Mouse (Mus musculus) bone marrow macrophage, adult 2 months (primary cell): ENCODE measurements around the gene Sptbn1. TPM values are rescaled to one million over a fixed set of nuclear protein-coding genes. Genes with fewer than 3 reads are reported as not detected.
"Not testable (repeated sequence)": the region's sequence is repeated elsewhere in the genome, so short reads cannot be mapped to it uniquely, and the experiment has no call there.

Experiments used
- H3K27ac ChIP-seq: 2 replicates; pipeline ENCODE4 v1.5.1; 2012; ENCODE audit warnings: low read depth, low read length; ENCODE audit not compliant: insufficient read depth
- H3K4me1 ChIP-seq: 2 replicates; pipeline ENCODE4 v1.6.1; 2012; ENCODE audit warnings: low read length; ENCODE audit not compliant: control insufficient read depth, insufficient read depth
- H3K4me3 ChIP-seq: 2 replicates; pipeline ENCODE4 v1.5.1; 2012; ENCODE audit warnings: mild to moderate bottlenecking, low read length, moderate library complexity; ENCODE audit not compliant: insufficient read depth
- CTCF ChIP-seq: IDR thresholded peaks from 2 replicates; pipeline ENCODE4 v1.5.1; 2012; ENCODE audit warnings: low read depth, mild to moderate bottlenecking, low read length, moderate library complexity
- POLR2A ChIP-seq: IDR thresholded peaks from 2 replicates; pipeline ENCODE4 v1.6.1; 2012; ENCODE audit warnings: mild to moderate bottlenecking, low read depth, low read length, borderline replicate concordance
- polyA plus RNA-seq: library from polyadenylated mRNA; stranded (reverse); fragments of >200 nt; gene quantifications from 2 replicates; pipeline ENCODE4 v1.2.4, GENCODE M21; 2012; ENCODE audit not compliant: missing spikeins, insufficient read depth, insufficient read length

Sptbn1 gene
- polyA plus RNA-seq, 1 experiment: 36.3 TPM

DNA sequence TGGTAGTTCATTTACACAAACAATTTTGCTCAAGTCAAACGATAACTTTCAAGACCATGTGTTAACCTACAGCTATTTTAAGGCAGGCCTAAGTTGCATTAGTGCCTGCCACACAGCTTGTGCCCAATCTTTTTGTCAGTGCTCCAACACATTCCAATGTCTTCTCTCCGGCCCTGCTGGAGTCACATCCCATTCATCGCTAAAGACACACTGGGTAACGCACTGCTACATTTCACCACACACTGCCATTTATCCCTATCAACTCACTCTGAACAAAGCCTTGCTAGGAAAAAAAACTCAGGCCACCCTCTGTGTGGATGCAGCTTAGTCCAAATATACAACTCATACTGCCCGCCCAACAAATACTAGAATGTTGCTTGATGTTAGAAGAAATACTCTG is 11.5 kb downstream of the Sptbn1 start:
- TF ChIP-seq CTCF (no peak), POLR2A (no peak)
- no peak overlapping the region for H3K4me3 ChIP-seq
- no peak overlapping the region for H3K27ac ChIP-seq
- H3K4me1 ChIP-seq: no peaks in the 10 kb centered on the region

- not testable (repeated sequence) for H3K27ac ChIP-seq, H3K4me3 ChIP-seq, H3K4me1 ChIP-seq
Measured at GRCm38 (mm10) chr11:30255211-30255610, 12.8 kb downstream of the Sptbn1 start.

DNA sequence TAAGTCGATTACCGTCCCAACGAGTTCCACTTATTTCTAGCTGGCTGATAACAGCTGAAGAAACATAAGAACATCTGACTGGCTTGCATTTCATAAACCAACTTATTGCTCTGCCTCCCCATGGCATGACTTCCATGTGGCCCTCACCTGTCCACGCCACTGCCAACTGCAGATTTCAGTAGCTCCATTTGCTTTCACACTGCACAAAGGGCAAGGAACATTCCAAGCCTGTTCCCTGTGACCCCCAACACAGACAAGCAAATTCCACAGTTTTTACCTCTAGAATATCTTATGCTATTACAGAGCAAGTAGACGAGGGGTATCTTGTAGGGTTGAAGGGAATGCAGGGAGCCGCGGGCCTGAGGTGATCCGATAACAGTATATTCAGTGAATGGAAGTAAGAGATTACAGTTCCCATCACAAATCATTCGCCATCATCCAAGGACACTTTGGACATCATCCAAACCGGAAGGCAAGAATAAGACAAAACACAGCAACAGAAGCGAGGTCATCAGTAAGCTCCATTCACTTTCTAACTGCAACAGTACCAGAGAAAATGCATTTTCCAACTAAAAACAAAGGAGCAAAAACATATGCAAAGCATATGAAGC is 16.6 kb downstream of the Sptbn1 start:
- TF ChIP-seq POLR2A (no peak), CTCF (no peak)
- no peak overlapping the region for H3K4me3 ChIP-seq
- no peaks in the 10 kb centered on the region for H3K4me1 ChIP-seq
- no peak overlapping the region for H3K27ac ChIP-seq

GRCm38 (mm10) chr11:30249452-30250016 is 18.4 kb downstream of the Sptbn1 start:
- no peaks in the 10 kb centered on the region for H3K4me1 ChIP-seq
- TF ChIP-seq POLR2A: no peak
- TF ChIP-seq CTCF: no peak
- no peak overlapping the region for H3K4me3 ChIP-seq
- no peak overlapping the region for H3K27ac ChIP-seq

DNA sequence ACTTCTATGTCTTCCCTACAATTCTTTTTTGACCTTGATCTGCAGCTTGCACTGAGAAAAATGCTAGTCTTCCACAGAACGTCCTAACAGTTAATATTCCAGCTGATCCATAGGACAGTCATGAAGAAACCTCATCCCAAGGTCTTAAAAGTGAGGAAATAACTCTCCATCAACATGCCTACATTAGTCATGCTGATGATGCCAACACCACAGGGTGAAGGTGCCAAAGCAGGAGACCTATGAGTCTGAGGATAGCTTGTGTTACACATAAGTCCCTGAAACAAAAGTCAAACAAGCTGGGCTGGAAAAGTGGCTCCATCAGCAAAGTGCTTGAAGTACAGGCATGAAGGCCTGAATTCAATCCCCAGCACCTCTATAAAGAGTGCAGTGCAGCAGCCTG is 20.9 kb downstream of the Sptbn1 start:
- Histone ChIP-seq H3K4me3 (no peak overlapping the region), H3K4me1 (no peaks in the 10 kb centered on the region), H3K27ac (no peak overlapping the region)
- TF ChIP-seq POLR2A (no peak), CTCF (no peak)

GRCm38 (mm10) chr11:30246161-30246560 is 21.8 kb downstream of the Sptbn1 start:
- no peak overlapping the region for H3K27ac ChIP-seq
- TF ChIP-seq POLR2A (no peak), CTCF (no peak)
- H3K4me1 ChIP-seq: no peaks in the 10 kb centered on the region
- no peak overlapping the region for H3K4me3 ChIP-seq

- TF ChIP-seq POLR2A (no peak), CTCF (no peak)
- H3K27ac ChIP-seq: no peak overlapping the region
- no peak overlapping the region for H3K4me3 ChIP-seq
- H3K4me1 ChIP-seq: no peaks in the 10 kb centered on the region
Measured at GRCm38 (mm10) chr11:30244172-30244571, 23.8 kb downstream of the Sptbn1 start.

DNA sequence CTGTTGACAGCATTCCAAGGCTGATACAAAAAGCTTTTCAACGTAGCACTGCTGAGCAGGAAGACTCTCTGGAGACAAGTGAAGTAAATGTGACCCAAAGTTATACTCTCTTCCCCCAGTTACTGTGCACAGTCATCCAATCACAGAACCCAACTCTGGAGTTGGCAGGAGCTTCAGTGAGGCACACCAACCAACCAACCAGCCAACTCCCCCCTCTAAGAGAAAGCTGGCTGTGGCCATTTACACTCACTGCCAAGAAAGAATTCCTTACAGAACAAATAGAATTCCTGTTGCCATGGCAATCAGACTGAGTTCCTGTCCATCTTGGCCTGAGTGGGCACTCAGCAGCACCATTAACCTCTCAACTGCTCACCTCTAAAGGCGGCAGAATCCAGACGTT is 24.4 kb downstream of the Sptbn1 start:
- Histone ChIP-seq H3K4me1 (no peaks in the 10 kb centered on the region), H3K4me3 (no peak overlapping the region), H3K27ac (no peak overlapping the region)
- TF ChIP-seq POLR2A: no peak
- TF ChIP-seq CTCF: no peak

DNA sequence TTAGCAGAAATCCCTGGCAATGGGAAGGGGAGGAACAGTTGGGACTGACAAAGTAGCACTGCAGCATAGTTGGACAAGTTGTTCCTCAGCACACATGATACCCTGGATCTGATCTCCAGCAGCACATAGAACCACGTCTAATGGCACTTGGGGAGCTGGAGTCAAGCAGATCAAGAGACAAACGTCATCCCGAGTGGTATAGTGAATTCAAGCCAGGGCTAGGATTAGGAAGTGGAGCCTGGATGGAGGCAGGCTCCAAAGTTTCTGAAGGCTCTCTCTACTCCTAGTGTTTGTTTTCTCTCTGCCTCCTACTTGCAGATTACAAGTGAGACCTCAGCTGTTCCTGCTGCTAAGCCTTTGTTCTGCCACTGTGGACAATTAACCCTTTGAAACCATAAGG is 27.1 kb downstream of the Sptbn1 start:
- Histone ChIP-seq H3K4me1 (no peaks in the 10 kb centered on the region), H3K4me3 (no peak overlapping the region), H3K27ac (no peak overlapping the region)
- no peak for TF ChIP-seq CTCF
- no peak for TF ChIP-seq POLR2A

DNA sequence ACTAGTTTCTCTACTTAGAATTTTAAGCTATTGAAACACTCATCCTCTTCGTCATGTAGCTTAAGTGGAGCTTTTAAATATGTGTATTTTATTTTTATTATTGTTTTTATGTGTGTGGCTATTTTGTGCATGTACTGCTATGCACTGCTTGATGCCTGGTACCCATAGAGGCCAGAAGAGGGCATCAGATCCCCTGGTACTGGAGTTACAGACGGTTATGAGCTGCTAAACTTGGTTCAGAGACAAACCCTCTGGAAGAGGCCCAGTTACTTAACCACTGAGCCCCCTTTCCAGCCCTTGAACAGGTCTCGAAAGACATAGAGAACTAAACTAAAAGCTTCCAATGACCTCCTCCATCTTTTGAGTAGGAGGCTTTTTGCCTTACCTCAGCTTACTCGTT is 30.0 kb downstream of the Sptbn1 start:
- TF ChIP-seq POLR2A (no peak), CTCF (no peak)
- no peak overlapping the region for H3K27ac ChIP-seq
- no peaks in the 10 kb centered on the region for H3K4me1 ChIP-seq
- H3K4me3 ChIP-seq: no peak overlapping the region

GRCm38 (mm10) chr11:30236681-30237242 is 31.2 kb downstream of the Sptbn1 start:
- no peak overlapping the region for H3K27ac ChIP-seq
- H3K4me1 ChIP-seq: no peaks in the 10 kb centered on the region
- H3K4me3 ChIP-seq: no peak overlapping the region
- TF ChIP-seq CTCF: no peak
- no peak for TF ChIP-seq POLR2A
